Mouse (Mus musculus) kidney, postnatal 25 days (tissue): ENCODE measurements at regions not wholly inside any gene's neighbourhood (a gene's known extent, or its start where the extent isn't known, plus 50 kb on each side); places are given as distances from the start of the nearest gene placed in this dataset.

ENCODE experiments used
- DNase-seq, 2 experiments: peaks; one replicate each; pipeline ENCODE4 v3.0.0; 2021; ENCODE audit warnings: mixed read lengths in 2 of 2

DNA sequence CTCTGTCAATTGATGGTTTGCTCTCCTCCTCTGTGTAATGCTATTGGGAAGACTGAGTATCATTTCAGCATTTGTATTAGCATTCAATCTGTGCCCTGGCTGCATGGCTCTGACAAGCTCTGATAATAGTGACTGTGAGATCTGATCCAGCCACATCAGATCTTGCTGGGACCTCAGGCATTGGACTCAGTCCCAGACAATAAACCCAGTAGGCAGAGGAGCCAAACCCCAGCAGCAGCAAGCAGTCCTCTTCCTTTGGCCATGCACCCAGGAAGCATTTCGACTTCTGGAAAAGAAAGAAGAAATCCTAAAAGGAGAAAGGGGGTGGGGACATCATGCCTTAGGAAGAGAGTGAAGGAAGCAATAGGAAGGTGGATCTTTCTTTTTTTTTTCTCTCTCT, 205.8 kb upstream of the Onecut1 start:
- DNase-seq, result no peak

DNA sequence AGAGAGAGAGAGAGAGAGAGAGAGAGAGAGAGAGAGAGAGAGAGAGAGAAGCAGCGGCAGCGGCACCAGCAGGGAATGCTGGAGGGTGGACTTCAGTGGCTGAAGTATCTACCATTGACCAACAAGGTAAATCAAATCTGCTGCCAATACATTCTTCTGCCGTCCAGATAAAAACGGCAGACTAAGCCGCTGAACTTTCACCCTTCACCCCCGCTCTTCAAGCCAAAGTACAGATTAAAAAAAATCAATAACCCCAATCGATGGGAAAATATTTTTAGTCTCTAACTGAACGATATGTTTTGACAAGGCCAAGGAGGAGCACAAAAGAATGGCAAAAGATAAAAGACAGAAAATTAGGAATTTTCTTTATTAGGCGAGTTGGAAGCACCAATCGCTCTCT, 205.3 kb upstream of the Onecut1 start:
- no peak for DNase-seq

DNA sequence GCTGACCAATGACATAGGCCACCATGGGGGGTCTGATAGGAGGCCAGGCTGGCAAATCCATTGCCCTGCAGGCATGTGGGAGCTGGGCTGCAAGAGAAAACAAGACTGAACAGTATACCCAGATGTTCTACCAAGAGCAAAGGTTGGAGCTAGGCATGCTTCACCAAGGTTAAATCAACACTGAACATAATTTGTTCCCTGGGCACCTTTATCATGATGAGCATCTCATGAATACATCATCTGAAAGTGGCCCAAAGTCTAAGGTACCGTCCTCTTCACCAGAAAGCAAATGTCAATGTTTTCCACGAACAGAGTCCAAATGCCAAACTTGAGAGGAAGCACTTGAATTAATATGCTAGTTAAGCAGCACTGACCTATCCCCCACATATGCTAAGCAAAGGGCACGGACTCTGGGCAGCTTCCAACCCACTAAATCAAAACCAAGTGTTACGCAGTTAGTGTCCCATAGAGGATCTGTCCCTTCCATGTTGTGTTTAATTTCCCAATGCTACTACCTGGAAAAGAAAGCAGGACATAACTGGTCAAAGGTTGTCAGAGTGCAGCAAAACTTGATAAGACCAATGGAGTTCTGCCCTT, 190.3 kb upstream of the Onecut1 start:
- DNase-seq, result peak; percentile 4 to 40

DNA sequence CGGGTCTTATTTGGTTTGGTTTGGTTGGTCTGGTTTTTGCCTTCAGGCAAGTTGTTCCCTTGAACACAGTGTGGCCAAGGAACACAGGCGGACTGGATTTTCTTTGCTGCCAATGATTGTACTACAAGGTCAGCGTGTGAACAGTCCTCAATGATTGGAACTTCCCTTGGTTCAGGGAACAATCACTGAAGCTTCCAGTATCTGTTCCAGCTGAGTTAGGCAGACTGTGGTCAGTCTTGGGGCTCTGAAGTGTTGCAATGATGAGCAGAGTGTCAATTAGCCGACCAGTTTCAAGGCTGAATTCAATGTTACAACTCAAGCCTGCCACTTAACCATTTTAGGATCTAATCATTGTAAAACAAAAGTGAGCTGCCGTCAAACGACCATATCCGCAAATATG, 189.5 kb upstream of the Onecut1 start:
- no peak for DNase-seq

DNA sequence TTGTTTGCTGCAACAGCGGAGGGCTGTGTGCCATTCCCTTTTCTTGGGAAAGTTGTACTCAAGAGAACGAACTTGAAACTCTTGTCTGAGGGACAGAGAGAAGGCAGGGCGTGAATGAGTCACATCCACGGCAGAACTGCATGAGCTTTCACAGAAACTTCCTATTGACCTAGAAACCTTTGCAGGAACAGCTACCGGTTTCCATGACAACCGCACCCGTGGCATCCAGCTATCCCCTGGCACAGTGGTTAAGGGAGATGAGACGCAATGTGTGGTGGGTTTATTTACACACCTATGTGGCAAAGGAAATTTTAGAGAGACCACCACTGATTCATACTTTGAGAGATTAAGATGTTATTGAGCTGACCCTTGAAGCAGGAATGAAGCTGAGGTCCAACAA, 163.5 kb upstream of the Onecut1 start:
- DNase-seq, result no peak

DNA sequence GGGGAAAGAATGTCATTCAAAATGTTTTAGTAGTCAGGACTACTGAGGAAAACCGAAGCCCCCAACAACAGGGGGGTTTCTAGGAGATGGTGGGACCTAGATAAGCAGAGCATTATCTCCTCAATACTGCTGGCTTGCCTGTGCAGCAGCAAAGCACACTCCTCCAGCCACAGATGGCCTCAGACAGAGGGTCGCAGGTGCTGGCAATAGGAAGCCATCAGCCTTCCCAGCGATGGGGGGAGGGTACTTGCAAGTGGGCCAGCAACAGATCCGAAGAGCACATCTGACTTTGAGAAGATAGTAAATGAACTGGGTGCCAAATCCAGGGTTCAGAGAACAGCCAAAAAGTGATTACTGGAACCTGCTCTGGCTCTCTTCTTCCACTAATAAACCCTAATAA, 156.0 kb upstream of the Onecut1 start:
- no peak for DNase-seq

DNA sequence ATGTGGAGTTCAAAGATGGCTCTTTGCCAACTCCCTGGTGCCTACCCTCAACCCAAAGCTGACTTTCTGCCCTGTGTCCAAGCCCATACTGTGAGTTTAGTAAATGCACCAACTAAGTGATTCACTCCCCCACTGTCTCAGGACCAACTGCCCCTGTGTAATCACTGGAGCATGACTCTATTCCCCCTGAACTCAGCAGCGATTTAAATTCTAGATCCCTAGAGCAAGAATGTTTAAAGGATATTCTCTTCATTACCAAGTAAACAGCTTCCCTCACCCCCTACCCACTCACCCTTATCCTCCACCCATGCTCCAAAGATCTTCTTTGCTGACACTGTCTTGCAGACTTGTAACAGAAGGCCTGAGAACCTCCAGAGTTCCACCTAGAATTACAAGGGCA, 154.1 kb upstream of the Onecut1 start:
- no peak for DNase-seq

DNA sequence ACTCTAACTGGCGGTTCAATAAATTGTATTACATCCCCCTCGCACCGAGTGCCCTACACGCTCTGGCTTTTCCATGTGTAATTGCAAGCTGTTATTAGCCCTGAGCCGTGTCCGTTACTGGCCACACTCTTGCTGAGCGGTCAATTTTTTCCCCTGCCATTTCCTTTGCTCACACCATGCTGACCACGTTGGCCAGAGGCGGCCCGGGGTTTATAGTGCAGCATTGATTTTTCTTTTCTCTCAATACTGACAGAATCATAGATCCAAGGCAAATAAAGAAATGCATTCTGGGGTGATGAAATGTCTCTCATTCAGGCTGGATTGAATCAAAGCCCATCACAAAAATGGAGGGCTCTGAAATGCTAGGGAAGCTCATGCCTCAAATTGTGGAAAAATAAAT, 150.0 kb upstream of the Onecut1 start:
- DNase-seq, result no peak

DNA sequence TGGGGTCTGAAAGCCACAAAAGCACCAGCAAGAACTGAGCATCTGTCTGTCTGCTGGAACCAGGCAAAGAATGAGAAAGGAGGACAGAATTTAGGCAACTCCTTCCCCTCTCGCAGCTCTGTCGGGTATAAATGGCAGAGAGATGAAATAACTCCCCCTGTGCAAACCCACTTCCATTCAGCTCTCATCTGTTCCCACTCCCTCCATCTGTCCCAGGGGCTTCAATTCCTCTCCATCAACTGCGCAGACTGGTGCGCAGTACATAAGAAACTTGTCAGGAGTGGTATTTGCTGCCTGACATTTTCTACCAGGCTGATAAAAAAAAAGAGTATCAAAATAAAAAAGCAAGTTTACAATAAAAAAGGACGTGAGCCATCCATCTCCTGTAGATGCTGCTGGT, 129.3 kb upstream of the Onecut1 start:
- no peak for DNase-seq

DNA sequence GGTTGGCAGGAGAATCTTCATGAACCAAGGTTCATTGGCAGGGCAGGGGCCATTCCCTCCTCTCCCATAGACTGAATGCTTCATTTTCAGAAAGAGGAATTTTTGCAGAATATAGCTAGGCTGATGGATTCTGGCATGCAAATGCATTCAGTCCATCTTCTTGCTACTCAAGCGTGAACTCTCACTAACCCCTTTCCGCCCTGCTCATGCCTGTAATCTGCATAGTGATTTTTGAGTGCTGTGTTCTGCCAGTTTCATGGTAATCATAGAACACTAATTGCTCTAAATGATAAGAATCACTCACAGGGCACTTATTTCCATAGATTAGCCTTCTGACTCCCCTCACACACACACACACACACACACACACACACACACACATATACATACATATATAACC, 119.8 kb upstream of the Onecut1 start:
- no peak for DNase-seq

DNA sequence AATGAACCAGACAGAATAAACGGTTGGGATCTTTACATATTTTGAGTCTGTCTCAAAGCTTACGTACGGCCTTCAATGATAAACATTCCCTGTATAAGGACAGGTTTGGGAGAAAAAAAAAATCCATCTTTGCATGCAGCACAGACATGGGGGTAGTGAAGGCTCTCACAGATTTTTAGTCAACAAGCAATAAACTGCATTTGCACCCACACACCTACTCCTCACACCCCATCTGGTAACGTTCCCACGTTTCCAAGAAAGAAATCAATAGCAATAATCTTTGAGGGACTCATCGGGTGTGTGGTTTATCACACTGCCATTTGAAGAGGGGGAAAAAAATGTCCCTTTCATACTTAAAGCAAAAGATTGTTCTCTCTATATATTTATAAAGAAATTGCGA, 113.8 kb upstream of the Onecut1 start:
- DNase-seq, result no peak

DNA sequence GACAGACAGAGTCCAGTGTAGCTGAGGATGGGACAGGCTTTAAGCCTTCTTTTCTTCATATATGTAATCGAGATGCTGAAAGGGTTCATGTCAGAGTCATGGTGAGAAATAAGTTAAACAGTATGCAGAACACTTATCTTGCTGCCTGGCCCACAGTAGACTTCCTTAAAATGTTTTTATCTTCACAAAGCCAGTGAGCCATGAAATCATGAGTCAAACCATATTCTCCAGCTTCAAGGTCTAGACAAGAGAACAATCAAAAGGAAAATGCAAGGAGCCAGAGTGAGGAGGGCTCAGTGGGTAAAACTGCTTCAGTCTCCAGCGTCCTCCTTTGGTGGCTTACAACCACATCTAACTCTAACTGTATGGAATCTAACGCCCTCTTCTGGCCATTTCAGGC, 103.7 kb upstream of the Onecut1 start:
- no peak for DNase-seq

DNA sequence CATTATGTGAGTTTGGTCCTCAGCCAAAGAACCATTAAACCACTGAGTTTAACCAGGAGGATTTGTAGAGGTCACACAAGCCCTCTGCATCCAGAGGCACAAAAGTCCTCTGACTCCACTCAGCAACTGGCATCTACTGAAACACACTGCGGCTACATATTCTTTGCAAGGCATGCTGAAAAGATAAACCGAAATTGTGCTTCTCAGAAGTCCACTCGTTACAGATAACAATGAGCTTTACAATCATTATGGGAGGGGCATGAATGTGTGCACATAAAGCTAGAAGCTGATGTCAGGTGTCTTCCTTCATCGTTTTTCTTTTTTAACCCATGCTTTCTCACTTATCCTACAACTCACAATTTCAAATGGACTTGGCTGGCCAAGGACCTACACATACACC, 102.8 kb upstream of the Onecut1 start:
- DNase-seq, result no peak

DNA sequence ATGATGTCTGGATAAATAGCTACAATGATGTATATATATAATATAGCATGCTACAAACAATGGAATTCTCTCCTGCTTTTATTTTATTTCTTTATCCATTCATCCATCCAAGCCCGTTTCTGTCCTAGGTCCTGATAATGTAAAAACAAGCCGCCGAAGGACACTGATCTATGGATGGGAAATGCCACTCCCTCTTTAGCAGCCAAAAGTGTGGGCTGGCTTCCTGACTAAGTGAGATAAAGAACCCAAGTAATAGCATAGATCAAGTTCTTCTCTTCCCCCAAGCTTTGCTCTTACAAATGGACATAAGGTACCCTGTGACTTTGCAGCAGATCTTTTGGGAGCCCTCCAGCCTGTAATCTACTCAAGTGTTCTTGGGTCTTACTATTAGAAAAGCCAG, 81.3 kb upstream of the Onecut1 start:
- DNase-seq, result no peak

DNA sequence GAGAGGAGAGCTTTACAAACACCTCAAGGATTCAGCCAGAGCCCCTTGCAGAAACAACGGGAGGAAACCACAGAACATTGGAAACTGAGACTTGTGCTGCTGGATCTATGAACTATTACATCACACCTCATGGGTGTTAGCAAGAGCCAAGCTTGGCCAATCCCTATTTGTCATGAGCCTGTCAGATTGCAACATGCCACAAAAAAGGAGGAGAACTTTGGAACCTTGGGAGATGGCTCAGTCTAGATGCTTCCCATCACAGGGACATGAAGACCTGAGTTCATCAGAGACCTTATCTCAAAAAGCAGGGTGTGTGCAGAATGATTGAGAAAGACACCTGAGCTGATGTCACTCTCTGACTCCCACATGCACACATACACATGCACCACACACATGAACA, 68.3 kb upstream of the Onecut1 start:
- DNase-seq, result no peak

DNA sequence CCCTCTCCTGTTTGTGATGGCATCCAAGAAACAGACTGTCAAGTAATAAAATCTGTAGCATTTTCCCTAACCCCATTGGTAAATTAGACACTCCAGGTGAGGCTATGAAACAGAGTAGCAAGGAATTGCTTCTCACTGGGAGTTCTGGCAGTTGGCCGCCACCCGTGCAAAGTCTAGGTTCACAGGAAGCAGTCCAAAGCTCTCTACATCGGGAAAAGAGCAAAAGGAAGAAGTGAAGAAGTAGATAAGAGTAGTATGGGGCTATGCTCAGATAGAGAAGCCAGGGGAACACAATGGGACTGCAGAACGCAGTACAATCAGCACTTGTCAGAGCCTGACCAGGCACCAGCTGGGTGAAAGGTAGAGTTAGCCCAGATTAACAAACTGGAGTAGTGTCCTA, 65.7 kb upstream of the Onecut1 start:
- no peak for DNase-seq

DNA sequence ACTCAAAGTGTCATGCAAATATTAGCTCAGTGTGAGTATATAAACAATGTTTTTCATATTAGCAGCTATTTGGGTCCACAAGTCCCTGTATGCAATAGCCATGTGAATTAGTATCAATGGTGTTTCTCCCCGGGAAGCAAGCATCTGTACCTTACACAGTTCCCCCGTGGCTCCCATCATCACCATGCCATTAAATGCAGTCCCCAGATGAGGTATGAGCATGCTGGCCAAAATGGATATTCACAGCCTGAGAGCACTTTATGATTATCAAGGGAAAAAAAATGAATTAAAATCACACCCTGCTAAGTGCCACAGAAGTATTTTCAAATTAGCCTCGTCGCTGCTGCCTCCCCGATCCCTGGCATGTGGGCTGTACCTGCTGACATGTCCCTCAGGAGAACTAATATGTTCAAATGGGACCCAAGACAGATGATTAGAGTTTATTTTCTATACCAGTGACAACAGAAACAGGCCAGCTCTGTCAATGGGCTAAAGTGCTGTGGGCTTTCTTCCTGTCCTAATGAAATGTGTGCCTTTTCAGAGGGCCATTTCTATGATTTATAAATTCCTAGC, 64.4 kb upstream of the Onecut1 start:
- no peak for DNase-seq

DNA sequence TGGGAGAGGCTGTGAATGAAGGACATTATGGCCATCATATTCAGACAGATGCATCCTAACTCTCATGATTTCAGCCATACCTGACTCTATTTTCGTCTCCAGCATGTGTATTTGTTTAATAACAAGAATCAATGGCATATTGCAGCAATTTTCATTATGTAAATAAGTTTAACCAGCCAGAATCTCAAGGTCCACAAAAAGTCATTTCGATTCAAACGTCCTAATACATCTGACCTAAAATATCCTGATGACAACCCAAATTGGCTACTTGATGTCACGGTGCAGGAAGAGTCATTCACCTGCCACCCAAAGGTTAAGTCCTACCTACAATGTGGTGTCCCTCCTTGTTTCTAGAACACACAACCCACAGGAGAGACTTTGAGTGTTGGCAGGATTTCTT, 60.6 kb upstream of the Onecut1 start:
- no peak for DNase-seq

DNA sequence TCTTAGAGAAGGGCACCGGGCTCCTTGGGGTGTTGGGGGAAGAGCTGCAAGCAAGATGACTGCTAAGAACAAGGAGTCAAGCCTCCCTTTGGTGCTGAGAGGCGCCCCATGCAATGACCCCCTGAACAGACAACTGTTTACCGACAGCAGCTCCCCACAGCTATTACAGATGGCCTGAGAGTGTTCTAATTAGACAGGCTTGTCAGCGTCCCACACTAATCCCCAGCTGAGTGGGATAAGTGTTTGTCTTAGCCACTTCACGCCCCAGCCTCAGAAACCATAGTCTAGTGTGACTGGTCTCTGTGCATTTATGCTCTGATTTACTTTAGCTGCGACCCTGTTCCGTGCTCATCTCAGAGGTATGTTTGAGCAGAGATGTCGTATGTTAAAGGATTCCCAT, 50.3 kb upstream of the Onecut1 start:
- no peak for DNase-seq
